ENCODE assay signal across 12 mouse cellular contexts in the genomic region with DNA sequence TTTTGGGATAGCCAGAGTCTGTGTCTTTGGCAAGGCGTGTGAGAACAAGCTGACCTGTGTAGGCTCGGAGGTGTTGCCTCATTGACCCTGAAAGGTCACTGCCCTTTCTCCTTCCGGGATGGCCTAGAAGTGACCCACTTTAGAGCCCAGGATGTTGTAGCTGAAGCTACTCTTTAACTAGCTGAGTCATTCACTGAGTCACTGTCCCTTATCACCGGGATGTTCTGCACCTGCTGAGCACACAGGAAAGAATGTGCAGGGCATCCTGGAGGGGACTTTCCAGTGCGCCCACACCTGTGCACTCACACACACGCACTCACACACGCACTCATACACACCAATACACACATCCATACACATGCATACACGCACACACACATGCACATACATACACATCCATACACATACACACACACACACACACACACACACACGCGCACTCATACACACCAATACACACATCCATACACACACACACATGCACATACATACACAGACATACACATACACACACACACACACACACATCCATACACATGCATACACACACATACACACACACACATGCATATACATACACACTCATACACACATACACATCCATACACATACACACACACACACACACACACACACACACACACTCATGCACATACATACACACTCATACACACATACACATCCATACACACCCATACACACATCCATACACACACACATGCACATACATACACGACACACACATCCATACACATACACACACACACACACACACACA. TPM values are rescaled to one million over a fixed set of nuclear protein-coding genes. Genes with fewer than 3 reads are reported as not detected.
A peak's percentile ranks its signal among the peaks of the same experiment; 100 is the strongest.
DNase-seq lines count a peak whose midpoint lies in the region; ATAC-seq and TF ChIP-seq lines count a peak whose summit lies in the region.
"Had no signal": no experiment of that assay in that cellular context is flagged by ENCODE, and none has a peak within 500 bp of the region (broad histone marks: within the 10 kb centered on the region; RNA-seq: fewer than 3 reads in every experiment).

No protein-coding gene starts in this region.

- CTCF ChIA-PET in Patski (lab: Charles Lee): no interaction called here

- TF ChIP-seq CTCF in Patski (IDR thresholded peaks at IDR 0.05): no peak

- 80% methylated on average over 11 of the region's 11 CpGs for WGBS in heart, embryonic 12.5 days
- WGBS in heart, embryonic 11.5 days (ENCODE audit: insufficient replicate concordance): 71% methylated on average over 11 of the region's 11 CpGs
- 66% methylated on average over 11 of the region's 11 CpGs for WGBS in liver, embryonic 13.5 days (ENCODE audit: insufficient replicate concordance)

- DNase-seq in Patski (ENCODE audit: low read depth, low spot score): no peak
- DNase-seq in kidney, adult 9 months: peak; percentile 70
- no peak for DNase-seq in liver, embryonic 13.5 days
- DNase-seq in adrenal gland, adult 8-10 months: no peak
- no peak for DNase-seq in gastrocnemius, postnatal 10 days
- no peak for DNase-seq in heart, adult 8-10 months (ENCODE audit: low spot score)
- DNase-seq: B cell, adult 2 months; cerebellum, adult 8-10 months; lung, adult 18-20 months had no signal

- in situ Hi-C loops in Patski (cut with MboI; ENCODE audit: low pct_unique_long_range_greater_than_20kb): no loop called here

- peak; percentile 55; the same call in 1 of the 2 replicates for ATAC-seq in heart, embryonic 12.5 days (ENCODE audit: insufficient number of reproducible peaks, low FRiP score)
- no peak; the same call in 1 of the 2 replicates for ATAC-seq in heart, embryonic 11.5 days (replicated peaks; ENCODE audit: insufficient number of reproducible peaks, low FRiP score, low TSS enrichment)
- peak; percentile 35 for ATAC-seq in Patski
- peak; percentile 82 for ATAC-seq in liver, embryonic 13.5 days (ENCODE audit: low read depth)

- no peak overlapping the region for H3K9ac ChIP-seq in heart, embryonic 12.5 days
- H3K9ac ChIP-seq in heart, embryonic 11.5 days (ENCODE audit: low read depth, low read length): no peak overlapping the region
- no peak overlapping the region for H3K9ac ChIP-seq in liver, embryonic 13.5 days

- POLR2A ChIA-PET in Patski (lab: Charles Lee): no interaction called here

- no peaks in the 10 kb centered on the region for H3K9me3 ChIP-seq in heart, embryonic 12.5 days (replicated peaks)
- no peaks in the 10 kb centered on the region for H3K9me3 ChIP-seq in heart, embryonic 11.5 days (replicated peaks; ENCODE audit: control insufficient read depth, low read length)
- no peaks in the 10 kb centered on the region for H3K9me3 ChIP-seq in liver, embryonic 13.5 days (replicated peaks)

- H3K27me3 ChIP-seq in heart, embryonic 12.5 days (replicated peaks): no peaks in the 10 kb centered on the region
- H3K27me3 ChIP-seq in heart, embryonic 11.5 days (ENCODE audit: control insufficient read depth, insufficient read depth, low read length): no peaks in the 10 kb centered on the region
- H3K27me3 ChIP-seq in Patski: no peaks in the 10 kb centered on the region
- H3K27me3 ChIP-seq in liver, embryonic 13.5 days: no peaks in the 10 kb centered on the region

- no peak overlapping the region for H3K27ac ChIP-seq in heart, embryonic 12.5 days (ENCODE audit: poor library complexity, severe bottlenecking)
- H3K27ac ChIP-seq in heart, embryonic 11.5 days (ENCODE audit: low read depth, low read length): no peak overlapping the region
- no peak overlapping the region for H3K27ac ChIP-seq in liver, embryonic 13.5 days

- H3K36me3 ChIP-seq in heart, embryonic 12.5 days: no peaks in the 10 kb centered on the region
- no peaks in the 10 kb centered on the region for H3K36me3 ChIP-seq in heart, embryonic 11.5 days (ENCODE audit: control insufficient read depth, insufficient read depth, low read length)
- no peaks in the 10 kb centered on the region for H3K36me3 ChIP-seq in liver, embryonic 13.5 days

- no peak overlapping the region for H3K4me2 ChIP-seq in heart, embryonic 12.5 days
- H3K4me2 ChIP-seq in heart, embryonic 11.5 days: no peak overlapping the region
- H3K4me2 ChIP-seq in liver, embryonic 13.5 days: no peak overlapping the region

- no peaks in the 10 kb centered on the region for H3K4me1 ChIP-seq in heart, embryonic 12.5 days (replicated peaks)
- no peaks in the 10 kb centered on the region for H3K4me1 ChIP-seq in heart, embryonic 11.5 days (ENCODE audit: control insufficient read depth, insufficient read depth, low read length)
- peaks cover 8% of the 10 kb centered on the region for H3K4me1 ChIP-seq in liver, embryonic 13.5 days (replicated peaks)

- H3K4me3 ChIP-seq in heart, embryonic 12.5 days: no peak overlapping the region
- H3K4me3 ChIP-seq in heart, embryonic 11.5 days (ENCODE audit: low read depth, low read length): no peak overlapping the region
- H3K4me3 ChIP-seq in liver, embryonic 13.5 days (replicated peaks): no peak overlapping the region

RNA-seq across cellular contexts. Expression of a gene that starts 36.2 kb away (rescaled TPM):
- 2.1 and 3.1 TPM in 2 replicates for polyA plus RNA-seq in heart, embryonic 12.5 days (2016; fragmentation: Nextera tagmentation; extraction: Ambion mirVana)
- 2.7 and 4.3 TPM in 2 replicates for polyA plus RNA-seq in heart, embryonic 11.5 days (2014; fragmentation: Nextera tagmentation; extraction: Ambion mirVana)
- 0.67 TPM for polyA plus RNA-seq in Patski (2021)
- 63.1 and 74.9 TPM in 2 replicates for polyA plus RNA-seq in liver, embryonic 13.5 days (2015; fragmentation: Nextera tagmentation; extraction: Ambion mirVana)
- total RNA-seq in adrenal gland, adult 8-10 months (2022): 1 to 10 TPM; 1.1 to 3.4 (median 1.4) TPM
- total RNA-seq in gastrocnemius, postnatal 10 days (2021): 10 to 100 TPM; 26.6 to 30.9 TPM
- 1 to 10 TPM; 1.3 to 2.8 (median 1.9) TPM for total RNA-seq in heart, adult 8-10 months (2022)
- total RNA-seq: monocyte, adult 5-6 weeks had no signal

Comparison
In these comparisons a context has a peak if more than half of its experiments do, and no peak if none do; other contexts are left out.
1. RNA of a gene that starts 36.2 kb away (polyA plus RNA-seq): 63.1 to 74.9 TPM in liver, embryonic 13.5 days; 2.7 to 4.3 TPM in heart, embryonic 11.5 days, 2.1 to 3.1 TPM in heart, embryonic 12.5 days and 0.67 TPM in Patski (single experiment); every median in the first group is over 10 times any median in the second.